Mouse (Mus musculus): Measurements from ENCODE around the gene Copa. TPM values are rescaled to one million over a fixed set of nuclear protein-coding genes. Genes with fewer than 3 reads are reported as not detected.

Copa gene
- polyA plus RNA-seq, 1 experiment from 2014 or later = 190 TPM

Other genes starting within 250 kb of the Copa start
- 0.66 and 0.82 TPM in 2 replicates for gene Cd84, start 242.8 kb upstream of the Copa start, polyA plus RNA-seq (2015; fragmentation: Nextera tagmentation; extraction: Ambion mirVana)
- not detected in 2 replicates for gene Gm10521, start 186.9 kb upstream of the Copa start, polyA plus RNA-seq (2015; fragmentation: Nextera tagmentation; extraction: Ambion mirVana)
- gene Slamf6, start 165.0 kb upstream of the Copa start, polyA plus RNA-seq (2015; fragmentation: Nextera tagmentation; extraction: Ambion mirVana) = not detected in 2 replicates
- 57.1 and 60.0 TPM in 2 replicates for gene Vangl2, start 54.1 kb upstream of the Copa start, polyA plus RNA-seq (2015; fragmentation: Nextera tagmentation; extraction: Ambion mirVana)
- 7.7 and 8.9 TPM in 2 replicates for gene Nhlh1, start 25.0 kb upstream of the Copa start, polyA plus RNA-seq (2015; fragmentation: Nextera tagmentation; extraction: Ambion mirVana)
- 126 and 129 TPM in 2 replicates for gene Ncstn, start 266 bp downstream of the Copa start, polyA plus RNA-seq (2015; fragmentation: Nextera tagmentation; extraction: Ambion mirVana)
- gene Pex19, start 44.2 kb downstream of the Copa start, polyA plus RNA-seq (2015; fragmentation: Nextera tagmentation; extraction: Ambion mirVana) = 171 and 172 TPM in 2 replicates
- 106 and 109 TPM in 2 replicates for gene Dcaf8, start 65.6 kb downstream of the Copa start, polyA plus RNA-seq (2015; fragmentation: Nextera tagmentation; extraction: Ambion mirVana)
- 398 and 406 TPM in 2 replicates for gene Pea15a, start 124.3 kb downstream of the Copa start, polyA plus RNA-seq (2015; fragmentation: Nextera tagmentation; extraction: Ambion mirVana)
- gene Casq1, start 137.3 kb downstream of the Copa start, polyA plus RNA-seq (2015; fragmentation: Nextera tagmentation; extraction: Ambion mirVana) = 1.3 and 1.8 TPM in 2 replicates
- not detected in 2 replicates for gene Atp1a4, start 175.9 kb downstream of the Copa start, polyA plus RNA-seq (2015; fragmentation: Nextera tagmentation; extraction: Ambion mirVana)
- gene Igsf8, start 179.1 kb downstream of the Copa start, polyA plus RNA-seq (2015; fragmentation: Nextera tagmentation; extraction: Ambion mirVana) = 90.3 and 112 TPM in 2 replicates
- 25.3 and 25.8 TPM in 2 replicates for gene Atp1a2, start 215.5 kb downstream of the Copa start, polyA plus RNA-seq (2015; fragmentation: Nextera tagmentation; extraction: Ambion mirVana)
- gene Kcnj9, start 246.8 kb downstream of the Copa start, polyA plus RNA-seq (2015; fragmentation: Nextera tagmentation; extraction: Ambion mirVana) = 3.6 and 3.9 TPM in 2 replicates

Measured in midbrain, embryonic 13.5 days (tissue).